Mouse (Mus musculus): ENCODE results near the gene Pex10. TPM values are rescaled to one million over a fixed set of nuclear protein-coding genes. Genes with fewer than 3 reads are reported as not detected.
A peak's percentile ranks its signal among the peaks of the same experiment; 100 is the strongest.

Gene Pex10
- 16.3 and 18.6 TPM in 2 replicates for polyA plus RNA-seq (2015; fragmentation: Nextera tagmentation; extraction: Ambion mirVana)

GRCm38 (mm10) chr4:155066834-155067522 lies at the start of gene Pex10:
TSS of gene Pex10 (plus strand) at chr4:155067016.
- peaks cover 34% of the 10 kb centered on the region for H3K36me3 ChIP-seq
- peak within 1 kb of the TSS; percentile 80 for H3K27ac ChIP-seq
- WGBS: under 1% methylated on average over 48 of the region's 48 CpGs
- H3K9me3 ChIP-seq (replicated peaks): no peaks in the 10 kb centered on the region
- peaks cover 24% of the 10 kb centered on the region for H3K4me1 ChIP-seq (replicated peaks)
- peak; percentile 94 for ATAC-seq (replicated peaks; ENCODE audit: insufficient number of reproducible peaks, insufficient read depth, low FRiP score, low read depth)
- H3K27me3 ChIP-seq: 0 out of 2 replicates have a peak, but pooled peaks cover 7% of the 10 kb centered on the region
- H3K4me2 ChIP-seq: peak within 1 kb of the TSS; percentile 81
- peak within 1 kb of the TSS; percentile 67 for H3K4me3 ChIP-seq
- H3K9ac ChIP-seq: peak within 1 kb of the TSS; percentile 79

- H3K36me3 ChIP-seq: no peaks in the 10 kb centered on the region
- H3K4me1 ChIP-seq (replicated peaks): peaks cover 9% of the 10 kb centered on the region
- H3K27me3 ChIP-seq: peaks cover 49% of the 10 kb centered on the region
- H3K4me3 ChIP-seq: no peak overlapping the region
- H3K27ac ChIP-seq: no peak overlapping the region
- 60% methylated on average over 11 of the region's 11 CpGs for whole genome bisulfite sequencing
- H3K9ac ChIP-seq: no peak overlapping the region
- no peak overlapping the region for H3K4me2 ChIP-seq
- no peak for ATAC-seq (replicated peaks; ENCODE audit: insufficient number of reproducible peaks, insufficient read depth, low FRiP score, low read depth)
- no peaks in the 10 kb centered on the region for H3K9me3 ChIP-seq (replicated peaks)
Measured at GRCm38 (mm10) chr4:155017253-155017878, 49.5 kb upstream of the Pex10 start.

DNA sequence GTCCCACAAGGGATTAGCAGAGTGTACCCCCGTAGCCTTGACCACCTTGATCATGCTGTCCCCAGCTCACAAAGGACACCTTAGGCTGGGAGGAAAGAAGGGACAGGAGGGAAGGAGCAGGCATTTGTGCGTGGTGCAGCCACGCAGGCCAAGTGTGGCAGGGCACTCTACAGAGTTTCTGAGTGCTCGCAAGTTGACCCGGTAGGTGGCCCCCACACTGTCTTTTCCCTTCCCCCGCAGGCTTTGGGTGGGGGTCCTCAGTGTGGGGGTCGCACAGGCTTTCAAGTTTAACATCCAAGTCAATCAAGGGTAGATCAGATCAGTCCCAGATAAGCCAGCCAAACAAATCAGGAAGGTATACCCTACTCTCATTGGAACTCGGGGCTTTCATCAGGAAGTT lies 48.8 kb upstream of the Pex10 start:
- Histone ChIP-seq H3K27ac (no peak overlapping the region), H3K4me1 (replicated peaks) (peaks cover 9% of the 10 kb centered on the region), H3K4me2 (no peak overlapping the region), H3K27me3 (peaks cover 49% of the 10 kb centered on the region), H3K9ac (no peak overlapping the region), H3K4me3 (no peak overlapping the region), H3K9me3 (replicated peaks) (no peaks in the 10 kb centered on the region), H3K36me3 (no peaks in the 10 kb centered on the region)
- WGBS: 65% methylated on average over 8 of the region's 8 CpGs
- ATAC-seq (replicated peaks; ENCODE audit: insufficient number of reproducible peaks, insufficient read depth, low FRiP score, low read depth): no peak

DNA sequence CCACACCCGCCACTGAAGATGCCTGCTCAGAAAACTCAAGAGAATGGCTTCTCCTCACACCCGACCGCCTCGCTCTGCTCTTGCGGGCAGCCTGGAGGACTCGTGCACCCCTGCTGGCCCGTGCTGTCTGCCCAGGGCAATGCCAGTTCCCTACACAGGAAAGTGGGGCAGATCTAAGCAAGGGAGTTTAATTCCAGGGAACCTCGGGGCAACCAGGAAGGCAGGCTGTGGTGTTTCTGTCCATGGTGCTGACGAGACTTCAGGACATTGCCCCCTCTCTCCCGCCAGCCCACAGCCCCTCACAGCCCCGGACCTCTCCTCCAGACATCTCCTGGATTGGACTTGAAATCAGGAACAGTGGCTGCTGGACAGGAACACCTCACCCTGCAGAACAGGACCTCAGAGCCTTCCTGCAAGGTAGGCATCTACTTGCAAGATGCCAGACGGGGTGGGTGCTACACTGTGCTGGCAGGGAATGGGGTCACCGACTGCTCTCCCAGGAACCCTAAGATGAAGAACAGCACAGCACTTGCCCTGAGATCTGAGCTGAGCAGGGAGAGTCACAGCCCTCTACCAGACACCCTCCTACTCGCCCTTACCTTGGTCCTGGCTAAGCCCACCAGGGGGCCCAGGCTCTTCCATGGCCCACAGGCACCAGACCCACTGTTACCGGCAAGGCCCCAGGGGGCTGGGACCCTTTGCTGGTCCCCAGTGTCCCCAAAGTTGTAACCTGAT lies 48.0 kb upstream of the Pex10 start:
- peaks cover 49% of the 10 kb centered on the region for H3K27me3 ChIP-seq
- no peak overlapping the region for H3K27ac ChIP-seq
- WGBS: 3% methylated on average over 15 of the region's 15 CpGs
- no peak overlapping the region for H3K4me3 ChIP-seq
- no peak for ATAC-seq (replicated peaks; ENCODE audit: insufficient number of reproducible peaks, insufficient read depth, low FRiP score, low read depth)
- H3K36me3 ChIP-seq: no peaks in the 10 kb centered on the region
- H3K9ac ChIP-seq: no peak overlapping the region
- peaks cover 9% of the 10 kb centered on the region for H3K4me1 ChIP-seq (replicated peaks)
- H3K9me3 ChIP-seq (replicated peaks): no peaks in the 10 kb centered on the region
- no peak overlapping the region for H3K4me2 ChIP-seq

- Histone ChIP-seq H3K27me3 (peaks cover 43% of the 10 kb centered on the region), H3K4me1 (replicated peaks) (peaks cover 9% of the 10 kb centered on the region), H3K9me3 (replicated peaks) (no peaks in the 10 kb centered on the region), H3K4me3 (no peak overlapping the region), H3K9ac (no peak overlapping the region), H3K36me3 (no peaks in the 10 kb centered on the region), H3K27ac (no peak overlapping the region), H3K4me2 (no peak overlapping the region)
- WGBS: 0% methylated on average over 10 of the region's 10 CpGs
- ATAC-seq (replicated peaks; ENCODE audit: insufficient number of reproducible peaks, insufficient read depth, low FRiP score, low read depth): 0 out of 2 replicates have a peak, but pooled peaks have one; percentile 33
Measured at GRCm38 (mm10) chr4:155019336-155019847, 47.4 kb upstream of the Pex10 start.

DNA sequence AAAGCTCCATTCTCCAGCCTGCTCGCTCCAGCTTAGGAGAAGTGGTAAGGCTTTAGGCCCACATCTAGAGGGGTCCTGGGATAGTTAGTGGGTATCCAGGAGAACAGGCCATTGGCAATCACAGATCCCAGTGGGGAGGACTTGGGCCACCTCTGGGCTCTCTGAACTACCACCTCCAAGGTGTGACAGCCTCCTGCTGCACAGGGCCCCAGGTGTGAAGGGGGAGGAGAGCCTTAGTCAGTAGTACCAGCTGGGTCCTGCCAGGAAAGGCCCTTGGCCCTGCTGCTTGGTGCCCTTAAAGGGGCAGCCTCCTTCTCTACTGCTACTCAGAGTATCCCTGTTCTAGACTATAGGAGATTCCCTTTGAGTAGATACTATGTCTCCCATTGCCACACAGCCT lies 46.7 kb upstream of the Pex10 start:
- Histone ChIP-seq H3K4me2 (no peak overlapping the region), H3K27me3 (peaks cover 38% of the 10 kb centered on the region), H3K9ac (no peak overlapping the region), H3K27ac (no peak overlapping the region), H3K4me1 (replicated peaks) (peaks cover 9% of the 10 kb centered on the region), H3K9me3 (replicated peaks) (no peaks in the 10 kb centered on the region), H3K36me3 (no peaks in the 10 kb centered on the region), H3K4me3 (no peak overlapping the region)
- WGBS: 50% methylated on average over 1 of the region's 1 CpGs
- ATAC-seq (replicated peaks; ENCODE audit: insufficient number of reproducible peaks, insufficient read depth, low FRiP score, low read depth): no peak

- no peak for ATAC-seq (replicated peaks; ENCODE audit: insufficient number of reproducible peaks, insufficient read depth, low FRiP score, low read depth)
- Histone ChIP-seq H3K4me1 (replicated peaks) (peaks cover 9% of the 10 kb centered on the region), H3K27me3 (peaks cover 36% of the 10 kb centered on the region), H3K4me2 (no peak overlapping the region), H3K9ac (no peak overlapping the region), H3K36me3 (no peaks in the 10 kb centered on the region), H3K4me3 (no peak overlapping the region), H3K9me3 (replicated peaks) (no peaks in the 10 kb centered on the region), H3K27ac (no peak overlapping the region)
- WGBS: 63% methylated on average over 9 of the region's 9 CpGs
Measured at GRCm38 (mm10) chr4:155020813-155021212, 46.0 kb upstream of the Pex10 start.

DNA sequence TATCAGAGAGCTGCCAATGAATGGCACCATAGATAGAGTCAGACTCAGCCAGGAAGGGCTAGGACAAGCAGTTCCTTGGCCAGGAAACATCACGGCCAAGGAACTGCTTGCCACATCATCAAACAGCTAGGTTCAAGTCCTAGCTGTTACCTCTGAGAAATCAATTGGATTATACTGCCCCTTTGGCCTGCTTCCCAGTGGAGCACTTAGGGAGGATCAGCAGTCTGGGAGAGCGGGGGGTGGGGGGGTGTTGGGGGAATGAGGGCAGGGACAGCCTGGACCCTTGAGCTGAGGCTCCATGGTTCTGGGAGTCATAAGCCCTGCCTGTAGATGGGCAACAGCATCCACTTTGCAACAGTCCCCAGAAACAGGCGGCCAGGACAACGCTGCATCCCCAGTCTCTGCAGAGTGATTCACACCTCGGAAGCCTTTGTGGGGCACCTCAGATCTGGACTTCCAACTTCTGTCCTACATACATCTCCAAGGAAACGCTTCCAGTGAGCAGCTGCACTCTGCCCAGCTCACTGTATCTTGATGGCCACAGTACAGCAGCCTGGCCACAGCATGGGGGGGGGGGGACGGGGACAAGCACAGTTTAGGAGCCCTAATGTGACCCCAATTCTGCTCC lies 44.5 kb upstream of the Pex10 start:
- H3K27ac ChIP-seq: no peak overlapping the region
- no peak overlapping the region for H3K4me3 ChIP-seq
- no peak overlapping the region for H3K9ac ChIP-seq
- ATAC-seq (replicated peaks; ENCODE audit: insufficient number of reproducible peaks, insufficient read depth, low FRiP score, low read depth): no peak
- H3K27me3 ChIP-seq: peaks cover 23% of the 10 kb centered on the region
- H3K9me3 ChIP-seq (replicated peaks): no peaks in the 10 kb centered on the region
- no peaks in the 10 kb centered on the region for H3K36me3 ChIP-seq
- H3K4me2 ChIP-seq: no peak overlapping the region
- H3K4me1 ChIP-seq (replicated peaks): peaks cover 9% of the 10 kb centered on the region
- 56% methylated on average over 7 of the region's 7 CpGs for WGBS

DNA sequence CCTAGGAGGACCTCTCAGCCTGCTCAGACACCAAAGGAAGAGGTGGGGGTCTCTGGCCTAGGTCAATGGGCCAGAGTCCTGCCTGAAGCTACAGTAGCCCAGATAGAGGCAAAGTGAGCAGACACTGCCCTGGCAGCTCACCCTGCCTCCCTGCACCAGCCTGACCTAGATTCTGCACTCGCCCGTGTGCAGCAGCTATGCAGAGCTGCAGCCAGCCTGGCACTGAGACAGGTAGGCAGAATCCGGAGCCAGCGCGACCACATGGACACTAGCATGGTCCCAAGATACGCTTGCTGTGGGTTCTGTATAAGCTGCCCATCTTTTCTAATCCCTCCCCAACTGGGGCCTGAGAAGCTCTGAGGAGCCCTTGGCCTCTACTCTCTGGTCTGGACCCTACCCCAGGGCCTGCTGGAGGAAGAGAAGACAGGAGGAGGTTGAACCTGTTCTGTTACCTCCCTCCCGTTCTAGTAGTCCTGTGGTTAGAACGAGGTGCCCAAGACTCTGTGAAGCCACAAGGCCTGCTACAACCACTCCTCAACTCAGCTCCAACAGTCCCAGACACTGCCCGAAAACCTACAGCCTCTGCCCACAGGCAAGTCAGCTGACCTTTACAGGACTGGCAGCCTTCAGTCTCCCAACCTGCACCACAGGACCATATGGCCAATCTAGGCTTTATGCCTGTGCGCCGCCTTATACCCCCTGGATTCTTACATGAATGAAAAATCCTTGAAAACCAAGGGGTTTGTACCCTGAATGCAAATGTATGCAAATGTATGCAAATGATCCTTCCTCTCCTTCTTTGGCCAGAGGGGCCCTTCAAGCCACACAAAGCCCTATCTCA lies 42.4 kb upstream of the Pex10 start:
- H3K36me3 ChIP-seq: no peaks in the 10 kb centered on the region
- no peak overlapping the region for H3K9ac ChIP-seq
- H3K4me1 ChIP-seq (replicated peaks): peaks cover 2% of the 10 kb centered on the region
- no peak overlapping the region for H3K4me3 ChIP-seq
- 77% methylated on average over 11 of the region's 11 CpGs for WGBS
- H3K27me3 ChIP-seq: peaks cover 16% of the 10 kb centered on the region
- H3K27ac ChIP-seq: no peak overlapping the region
- no peak overlapping the region for H3K4me2 ChIP-seq
- H3K9me3 ChIP-seq (replicated peaks): no peaks in the 10 kb centered on the region
- no peak for ATAC-seq (replicated peaks; ENCODE audit: insufficient number of reproducible peaks, insufficient read depth, low FRiP score, low read depth)

DNA sequence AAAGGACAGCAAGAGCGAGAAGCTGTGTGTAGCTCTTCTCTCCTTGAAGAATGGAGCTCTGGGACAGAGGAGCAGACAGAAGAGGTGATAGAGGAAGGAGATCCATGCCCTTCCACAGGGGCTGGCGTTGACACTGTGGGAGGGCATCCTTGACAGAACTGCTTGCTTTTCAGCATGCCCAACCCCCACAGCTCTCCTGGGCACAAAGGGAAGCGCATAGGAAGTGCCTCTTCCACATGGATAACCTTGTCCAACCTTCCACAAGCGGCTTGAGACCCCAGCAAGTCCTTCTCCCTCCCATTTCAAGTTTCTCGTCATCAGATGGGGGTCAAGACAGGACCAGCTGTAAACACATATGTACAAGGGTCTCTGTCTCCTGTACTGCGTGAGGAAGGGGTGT lies 33.7 kb upstream of the Pex10 start:
- no peak overlapping the region for H3K27ac ChIP-seq
- H3K27me3 ChIP-seq: peaks cover 74% of the 10 kb centered on the region
- ATAC-seq (replicated peaks; ENCODE audit: insufficient number of reproducible peaks, insufficient read depth, low FRiP score, low read depth): no peak

More for the DNA sequence above, 33.7 kb upstream of the Pex10 start:
- H3K4me2 ChIP-seq: no peak overlapping the region
- 31% methylated on average over 6 of the region's 6 CpGs for WGBS
- H3K36me3 ChIP-seq: no peaks in the 10 kb centered on the region
- no peaks in the 10 kb centered on the region for H3K9me3 ChIP-seq (replicated peaks)
- H3K9ac ChIP-seq: no peak overlapping the region
- H3K4me3 ChIP-seq: no peak overlapping the region
- no peaks in the 10 kb centered on the region for H3K4me1 ChIP-seq (replicated peaks)
